Mouse (Mus musculus): ENCODE measurements around the gene Cep170b.

Cep170b gene

DNA sequence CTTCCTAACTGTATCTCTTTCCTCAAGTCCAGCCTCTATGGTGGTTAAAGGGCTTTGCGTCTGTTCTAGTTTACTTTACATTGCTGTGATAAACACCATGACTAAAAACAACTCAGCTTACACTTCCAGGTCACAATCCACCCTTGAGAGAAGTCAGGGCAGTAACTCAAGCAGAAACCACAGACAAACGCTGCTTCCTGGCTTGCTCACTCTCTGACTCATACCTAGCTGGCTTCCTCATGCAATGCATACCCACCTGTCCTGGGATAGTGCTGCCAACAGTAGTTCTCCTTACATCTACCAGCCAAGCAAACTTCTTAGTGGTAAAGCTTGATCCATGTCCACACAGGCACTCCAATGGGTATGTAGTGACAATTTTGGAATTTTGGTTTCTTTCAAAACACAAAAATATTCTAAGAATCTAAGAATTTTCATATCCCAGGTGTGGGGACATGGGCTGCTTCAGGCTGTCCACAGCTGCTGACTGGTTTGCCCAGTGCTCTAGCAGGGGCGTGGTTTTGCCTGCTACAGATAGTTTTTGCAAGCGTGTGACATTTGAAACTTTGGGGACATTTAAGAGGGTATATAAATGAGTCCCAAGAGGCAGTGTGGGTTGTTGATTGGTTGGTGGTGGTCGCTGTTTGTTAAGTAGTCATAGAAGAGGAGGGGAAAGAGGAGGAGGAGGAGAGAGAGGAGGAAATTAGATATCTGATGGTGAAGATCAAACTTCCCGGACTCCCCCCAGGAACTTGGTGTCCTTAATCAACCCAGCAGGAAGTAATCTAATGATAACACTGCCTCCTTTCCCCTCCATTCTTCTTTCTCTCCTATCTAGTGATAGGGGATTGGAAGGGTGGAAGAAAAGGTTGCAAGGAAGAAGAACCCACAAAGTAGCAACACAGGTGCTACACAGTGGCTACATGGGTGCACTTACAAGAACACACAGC is 17.6 kb upstream of the Cep170b start:
- no peak for DNase-seq (ENCODE audit: low spot score)

DNA sequence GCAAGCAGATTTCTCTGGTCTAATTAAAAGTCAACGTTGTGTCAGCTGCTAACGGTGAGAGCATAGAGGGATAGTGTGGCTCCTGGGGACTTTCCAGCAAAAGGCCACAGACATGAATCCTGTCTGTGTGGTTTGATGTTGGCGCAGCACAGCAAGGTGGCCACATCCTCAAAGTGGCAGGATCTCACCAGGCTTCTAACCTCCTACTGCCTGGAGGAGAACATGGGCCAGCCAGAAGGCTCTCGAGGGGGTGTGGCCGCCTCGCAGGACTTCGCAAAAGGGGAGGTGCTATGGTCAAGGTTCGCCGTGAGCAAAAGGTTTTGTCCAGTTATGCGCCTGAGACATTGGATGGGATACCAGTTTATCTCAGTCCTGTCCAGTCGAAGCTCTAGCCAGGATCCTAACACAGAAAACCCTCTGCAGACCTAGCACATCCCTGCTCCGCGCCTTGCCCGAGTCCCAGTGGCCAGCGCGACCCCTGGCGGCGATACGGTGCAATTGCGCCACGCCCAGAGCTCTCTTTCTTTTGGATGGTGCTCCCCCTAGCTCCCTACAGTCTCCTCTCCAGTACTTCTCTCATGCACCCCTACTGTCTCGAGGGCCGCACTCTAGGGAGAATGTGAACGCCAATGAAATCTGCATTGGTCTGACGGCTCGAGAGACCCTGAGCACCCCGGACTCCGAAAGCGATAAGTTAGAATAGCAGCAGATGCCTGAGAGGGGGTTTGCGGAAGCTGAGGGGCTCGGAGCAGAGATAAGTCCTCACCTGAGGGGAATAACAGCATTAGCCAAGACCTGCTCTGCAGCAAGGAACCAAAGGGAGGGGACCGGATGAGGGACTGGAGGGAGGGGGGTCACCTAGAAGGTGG is 13.3 kb upstream of the Cep170b start:
- DNase-seq (ENCODE audit: low spot score): peak; percentile 81

DNA sequence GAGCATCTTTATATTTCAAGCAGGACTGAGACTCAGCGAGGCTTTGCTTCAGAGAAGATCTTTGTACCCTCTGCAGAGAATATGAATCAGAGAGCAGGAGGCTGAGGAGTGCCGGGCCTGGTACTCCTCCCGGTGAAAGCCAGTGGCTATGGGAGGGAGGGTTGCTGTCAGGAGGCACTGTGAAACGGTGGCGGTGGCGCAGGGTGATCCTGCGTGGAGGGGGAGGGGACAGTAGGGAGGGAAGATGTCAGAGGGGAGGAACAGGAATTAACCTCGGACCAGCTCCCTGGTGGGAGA is 12.7 kb upstream of the Cep170b start:
- no peak for DNase-seq (ENCODE audit: low spot score)

DNA sequence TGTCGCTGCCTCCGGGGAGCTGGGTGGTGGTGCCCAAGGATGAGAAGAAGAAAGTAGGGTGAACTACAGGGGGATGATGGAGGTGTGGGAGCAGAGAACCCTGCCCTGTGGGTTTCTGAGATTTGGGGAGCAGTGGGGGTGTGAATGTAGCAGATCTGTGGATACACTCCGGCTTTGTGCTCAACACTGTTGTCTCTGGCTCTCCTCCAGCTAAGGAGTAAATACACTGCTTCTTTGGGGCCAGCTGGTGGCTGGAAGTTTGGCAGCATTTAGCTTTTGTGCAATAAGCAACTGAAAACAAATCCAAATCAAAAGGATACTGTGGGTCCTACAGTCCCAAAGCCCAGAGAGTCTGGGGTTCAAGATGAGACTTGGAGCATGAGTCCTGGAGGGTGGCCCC is 6.3 kb upstream of the Cep170b start:
- DNase-seq (ENCODE audit: low spot score): peak; percentile 48

DNA sequence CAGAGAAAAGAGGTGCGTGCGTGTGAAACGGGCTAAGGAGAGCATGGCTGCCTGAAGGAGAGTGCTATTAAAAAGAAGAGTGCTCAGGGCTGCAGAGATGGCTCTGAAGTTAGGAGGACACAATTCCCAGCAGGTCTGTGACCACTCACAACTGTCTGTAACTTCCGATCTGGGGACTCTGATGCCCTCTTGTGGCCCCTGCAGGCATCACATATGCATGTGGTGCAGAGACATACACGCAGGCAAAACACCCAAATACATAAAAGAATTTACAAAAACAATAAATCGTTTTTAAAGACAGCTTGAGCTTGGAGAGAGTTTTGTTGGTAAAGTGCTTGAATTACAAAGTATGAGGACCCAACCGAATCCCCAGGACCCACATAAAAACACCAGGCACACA is 3.1 kb upstream of the Cep170b start:
- DNase-seq (ENCODE audit: low spot score): no peak

- DNase-seq (ENCODE audit: low spot score): peak; percentile 81
These were observed 1.3 kb upstream of the Cep170b start for GRCm38 (mm10) chr12:112718995-112719394.

GRCm38 (mm10) chr12:112720890-112721423 is 702 bp downstream of the Cep170b start:
- DNase-seq (ENCODE audit: low spot score): peak; percentile 79

DNA sequence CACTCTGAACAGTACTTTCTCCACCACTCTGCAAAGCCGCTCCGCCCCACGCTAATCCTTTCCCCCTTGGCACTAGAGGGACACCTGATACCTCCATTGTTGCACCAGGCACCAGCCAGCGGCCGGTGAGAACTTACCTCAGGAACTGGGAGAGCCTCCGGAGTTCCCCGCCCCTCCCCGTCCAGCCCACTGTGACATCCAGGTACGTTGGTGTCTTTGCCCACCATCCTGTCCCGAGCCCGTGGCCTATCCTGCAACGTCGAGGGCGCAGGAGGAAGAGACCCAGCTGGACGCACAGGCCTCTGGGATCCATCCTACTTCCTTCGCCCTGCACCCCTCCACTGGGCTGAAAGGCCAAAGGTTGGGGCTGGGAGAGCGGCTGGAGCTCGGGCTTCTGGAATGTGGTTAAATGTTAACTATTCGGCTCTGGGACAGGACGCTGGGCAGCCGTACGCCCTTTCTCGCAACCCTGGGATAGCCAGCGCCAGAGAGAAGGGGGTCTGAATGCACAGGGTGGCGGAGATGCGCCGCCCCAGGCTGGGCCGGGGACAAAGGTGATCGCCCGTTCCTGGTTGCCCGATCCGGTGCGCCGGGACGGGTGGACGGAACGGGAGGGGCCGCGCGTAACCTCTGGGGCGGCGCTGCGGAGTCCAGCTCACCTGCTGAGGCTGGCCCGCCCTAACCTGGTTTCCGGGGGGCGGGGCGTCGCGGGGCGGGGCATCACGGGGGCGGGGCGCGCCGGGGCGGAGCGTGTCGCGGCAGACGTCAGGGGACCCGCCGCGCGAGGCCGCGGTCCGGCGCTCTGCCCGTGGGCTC is 1.4 kb downstream of the Cep170b start:
- DNase-seq (ENCODE audit: low spot score): peak; percentile 66

- DNase-seq (ENCODE audit: low spot score): peak; percentile 59
These were observed 2.2 kb downstream of the Cep170b start for GRCm38 (mm10) chr12:112722240-112723027.

DNA sequence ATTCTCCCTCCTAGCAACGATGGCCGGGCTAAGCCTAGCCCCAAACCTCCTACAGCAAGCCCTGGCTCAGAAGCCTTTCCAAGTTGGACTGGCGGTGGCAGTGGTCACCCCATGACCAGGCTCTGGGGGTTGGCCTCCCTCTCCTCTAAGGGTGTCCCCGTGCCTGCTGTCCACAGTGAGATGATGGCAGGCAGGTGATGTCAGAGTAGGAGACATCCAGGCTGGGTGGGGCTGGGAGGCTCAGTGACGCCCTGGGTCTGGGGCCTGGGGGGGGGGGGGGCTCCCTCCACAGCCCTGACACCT is 2.7 kb downstream of the Cep170b start:
- no peak for DNase-seq (ENCODE audit: low spot score)

GRCm38 (mm10) chr12:112723445-112723844 is 3.2 kb downstream of the Cep170b start:
- no peak for DNase-seq (ENCODE audit: low spot score)

DNA sequence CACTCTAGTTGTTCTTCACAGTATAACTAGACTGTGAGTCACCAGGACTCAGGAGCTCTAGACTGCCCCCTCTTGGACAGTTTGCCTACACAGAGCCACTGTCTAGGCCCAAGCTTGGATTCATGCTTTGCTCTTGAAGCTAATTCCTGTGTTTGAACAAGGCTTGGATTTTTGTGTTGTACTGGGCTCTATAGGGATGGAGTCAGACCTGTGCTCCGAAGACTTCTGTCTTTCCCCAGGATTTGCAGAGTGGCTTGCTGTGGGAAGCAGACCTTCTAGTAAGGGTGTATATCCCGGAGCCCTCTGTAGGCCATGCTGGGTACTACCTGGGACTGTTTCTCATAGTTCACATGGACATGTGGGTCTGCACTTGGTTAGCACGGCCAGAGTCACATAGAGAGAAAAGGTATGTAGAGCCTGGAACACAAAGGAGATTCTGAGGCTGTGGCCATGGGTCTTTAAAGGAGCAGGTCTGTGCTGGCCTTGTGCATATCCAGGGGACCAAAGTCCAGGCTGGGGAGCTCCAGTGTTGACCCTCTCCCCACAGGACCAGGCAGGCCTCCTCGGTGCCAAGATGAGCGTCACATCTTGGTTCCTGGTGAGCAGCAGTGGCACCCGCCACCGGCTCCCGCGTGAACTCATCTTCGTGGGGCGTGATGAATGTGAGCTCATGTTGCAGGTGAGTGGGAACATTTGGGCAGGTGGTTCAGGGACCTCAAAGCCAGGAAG is 4.0 kb downstream of the Cep170b start:
- DNase-seq (ENCODE audit: low spot score): no peak

DNA sequence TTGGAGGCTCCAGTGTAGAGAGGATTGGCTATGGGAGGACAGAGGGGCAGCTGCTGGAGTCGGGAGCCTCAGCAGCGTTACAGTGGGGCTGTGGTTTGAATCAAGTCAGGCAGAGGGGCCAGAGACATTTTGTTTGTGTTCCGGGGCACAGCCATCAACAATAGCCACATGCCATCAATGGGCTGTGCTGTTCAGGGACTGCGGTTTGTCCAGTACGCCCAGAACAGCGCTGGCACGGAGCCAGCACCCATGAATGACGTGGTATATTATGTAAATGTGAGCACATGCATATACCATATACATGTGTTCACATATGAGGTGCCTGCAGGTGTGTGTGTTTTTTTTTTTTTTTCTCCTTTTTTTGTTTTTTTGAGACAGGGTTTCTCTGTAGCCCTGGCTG is 7.5 kb downstream of the Cep170b start:
- no peak for DNase-seq (ENCODE audit: low spot score)

DNA sequence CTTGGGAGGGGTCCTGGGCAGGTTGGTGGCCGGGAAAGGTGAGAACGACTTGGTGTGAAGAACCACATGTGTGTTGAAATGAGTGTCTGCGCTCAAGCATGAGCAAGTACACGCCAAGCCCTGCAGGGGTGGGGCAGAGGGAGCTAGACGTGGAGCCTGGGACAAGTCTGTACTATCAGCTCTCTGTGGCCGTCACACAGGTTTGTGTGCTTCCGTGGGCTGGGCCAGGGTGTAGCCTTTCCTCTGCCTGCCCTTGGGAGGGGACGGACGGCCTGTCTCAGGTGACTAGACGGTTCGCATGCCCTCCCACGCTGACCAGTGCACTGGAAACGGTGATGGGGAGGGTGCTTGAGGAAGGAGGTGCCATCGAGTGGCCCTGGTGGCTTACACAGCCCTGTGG is 10.6 kb downstream of the Cep170b start:
- DNase-seq (ENCODE audit: low spot score): no peak

DNA sequence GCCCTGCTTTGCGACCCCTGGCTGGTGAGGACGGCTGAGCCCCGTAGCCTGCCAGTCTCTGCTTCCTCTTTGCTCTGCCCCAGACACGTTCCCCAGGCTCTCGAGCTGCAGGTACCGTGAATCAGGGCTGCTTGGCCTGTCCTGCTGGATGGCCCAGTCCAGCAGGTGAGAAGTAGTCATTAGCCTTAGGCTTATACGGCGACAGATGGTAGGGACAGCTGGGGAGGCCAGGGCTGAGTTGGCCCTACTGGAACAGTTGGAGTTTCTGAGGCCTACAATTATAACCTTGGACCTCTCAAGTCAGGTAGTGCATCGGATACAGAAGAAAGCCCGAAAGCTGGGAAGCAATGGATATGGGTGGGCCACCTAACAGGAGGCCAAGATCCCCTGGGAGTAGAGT is 12.3 kb downstream of the Cep170b start:
- no peak for DNase-seq (ENCODE audit: low spot score)

DNA sequence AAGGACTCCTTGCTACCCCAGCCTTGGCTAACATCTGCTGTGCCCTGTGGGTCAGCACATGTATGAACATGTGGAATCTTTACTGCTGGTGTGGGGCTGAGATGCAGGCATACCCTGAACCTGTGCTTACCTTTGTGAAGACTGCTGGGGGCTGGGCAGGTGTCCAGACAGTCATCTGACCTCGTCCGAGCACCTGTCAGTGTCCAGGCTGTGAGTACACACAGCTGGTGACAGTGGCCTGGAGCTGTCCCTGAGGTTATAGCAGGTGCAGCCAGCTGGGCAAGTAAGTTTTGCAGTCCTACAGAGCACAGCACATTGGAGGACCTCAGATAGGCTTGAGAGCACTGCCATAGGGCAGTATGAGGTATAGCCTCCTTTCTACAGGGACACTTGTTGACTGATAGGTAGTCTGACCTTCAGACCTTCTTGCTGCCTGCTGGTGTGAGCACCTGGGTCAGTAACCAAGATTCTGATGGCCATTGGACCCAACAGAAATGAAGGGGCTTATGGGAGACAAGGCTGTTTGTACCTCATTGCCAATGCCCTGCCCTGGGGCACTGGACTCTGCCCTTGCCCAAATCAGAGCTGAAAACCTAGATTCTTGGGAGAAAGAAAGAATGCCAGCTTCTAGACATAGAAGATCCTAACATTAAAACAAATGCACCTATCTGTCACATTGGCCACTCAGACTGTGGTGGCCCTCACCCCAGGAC is 14.0 kb downstream of the Cep170b start:
- no peak for DNase-seq (ENCODE audit: low spot score)

GRCm38 (mm10) chr12:112734881-112735655 is 14.8 kb downstream of the Cep170b start:
- DNase-seq (ENCODE audit: low spot score): no peak

GRCm38 (mm10) chr12:112735896-112736635 is 15.8 kb downstream of the Cep170b start:
- DNase-seq (ENCODE audit: low spot score): no peak

DNA sequence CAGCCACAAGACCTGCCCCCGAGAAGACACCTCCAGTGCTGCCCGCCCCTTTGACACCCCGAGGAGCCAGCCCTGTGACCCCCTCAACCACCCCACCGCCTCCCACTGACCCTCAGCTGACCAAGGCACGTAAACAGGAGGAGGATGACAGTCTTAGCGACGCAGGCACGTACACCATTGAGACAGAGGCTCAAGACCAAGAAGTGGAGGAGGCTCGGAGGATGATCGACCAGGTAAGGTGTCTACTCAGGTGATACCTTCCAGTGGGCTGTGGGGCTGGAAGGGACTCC is 16.3 kb downstream of the Cep170b start:
- no peak for DNase-seq (ENCODE audit: low spot score)

Data from testis, postnatal 14 days (tissue).